Mouse (Mus musculus): ENCODE measurements at regions not wholly inside any gene's neighbourhood (a gene's known extent, or its start where the extent isn't known, plus 50 kb on each side); places are given as distances from the start of the nearest gene placed in this dataset.

DNA sequence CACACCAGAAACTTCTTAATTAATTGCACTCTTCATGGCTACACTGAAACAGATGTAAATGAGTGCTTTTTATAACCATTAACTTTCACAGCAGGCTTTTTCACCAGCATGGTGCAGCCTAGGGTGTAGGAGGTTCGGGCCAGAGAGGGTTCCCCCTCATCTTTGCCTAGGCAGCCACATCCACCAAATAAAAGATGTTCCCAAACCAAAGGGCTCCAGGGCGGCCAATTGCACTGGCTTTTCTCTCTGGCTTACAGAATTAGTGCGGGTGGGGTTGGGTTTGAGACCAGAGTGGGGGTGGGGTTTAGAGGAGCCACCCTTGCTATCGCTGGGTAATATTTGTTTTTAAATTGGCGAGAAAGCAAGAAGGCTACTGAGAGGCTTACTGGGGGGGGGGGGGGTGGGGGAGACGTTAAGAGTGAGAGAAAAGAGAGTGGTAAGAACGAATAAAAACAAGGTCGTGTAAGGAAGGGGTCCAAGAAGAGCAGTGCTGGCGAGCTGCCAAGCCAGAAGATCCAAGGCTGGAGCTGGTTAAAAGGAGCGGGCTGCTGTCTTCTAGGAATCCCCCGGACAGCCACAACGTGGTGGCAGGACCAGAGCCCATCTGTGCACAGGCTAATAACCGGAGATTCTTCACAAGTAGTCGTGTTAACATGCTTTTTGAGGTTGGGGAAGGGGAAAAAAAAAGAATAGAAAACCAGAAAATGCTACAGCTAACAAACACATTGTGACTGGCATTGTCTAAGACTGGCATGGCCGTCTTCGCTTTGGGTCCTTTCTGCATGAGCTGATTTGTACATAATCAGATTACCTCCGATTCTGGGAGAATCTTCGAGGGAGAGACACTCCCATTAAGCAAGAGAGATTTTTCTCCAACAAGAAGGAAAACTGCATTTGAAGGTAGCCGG, 134.0 kb upstream of the Pitx2 start:
- no peak overlapping the region for H3K9ac ChIP-seq (ENCODE audit: low read depth, low read length)
- no peak overlapping the region for H3K4me3 ChIP-seq (replicated peaks; ENCODE audit: low read depth, low read length)
- no peak overlapping the region for H3K27ac ChIP-seq
- H3K36me3 ChIP-seq (ENCODE audit: insufficient read depth, low read length) = no peaks in the 10 kb centered on the region
- ATAC-seq (replicated peaks; ENCODE audit: low FRiP score, low read depth) (no peak), DNase-seq (ENCODE audit: low spot score) (peak; percentile 13)
- no peaks in the 10 kb centered on the region for H3K27me3 ChIP-seq (ENCODE audit: insufficient read depth, low read length)
- TF ChIP-seq CTCF (IDR thresholded peaks at IDR 0.05; ENCODE audit: low read depth) = no peak
- no peaks in the 10 kb centered on the region for H3K9me3 ChIP-seq (replicated peaks; ENCODE audit: low read length)
- peak overlapping the region; percentile 38 for H3K4me2 ChIP-seq (ENCODE audit: low read length)
- no peaks in the 10 kb centered on the region for H3K4me1 ChIP-seq (replicated peaks; ENCODE audit: insufficient read depth, low read length)
- 25% methylated on average over 19 of the region's 19 CpGs for WGBS

DNA sequence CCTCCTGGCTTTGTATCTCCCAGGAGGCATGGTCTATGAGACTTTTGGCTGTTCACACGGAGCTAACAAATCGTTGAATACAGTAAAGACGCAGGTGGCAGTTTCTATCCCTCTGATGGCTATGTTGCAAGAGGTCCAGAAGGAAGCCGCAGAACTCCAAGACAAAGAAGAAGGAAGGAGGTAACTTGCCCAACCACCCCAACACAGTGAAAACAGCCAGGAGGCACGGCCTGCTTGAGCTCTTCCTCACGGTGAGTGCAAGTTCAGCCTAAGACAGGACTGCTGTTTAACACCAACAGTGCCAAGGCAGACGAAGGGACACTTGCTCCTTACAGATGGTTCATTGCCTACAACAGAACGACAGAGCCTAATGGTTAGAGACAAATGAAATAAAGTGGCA, 130.0 kb upstream of the Pitx2 start:
- Histone ChIP-seq H3K9ac (ENCODE audit: low read depth, low read length) (no peak overlapping the region), H3K36me3 (ENCODE audit: insufficient read depth, low read length) (no peaks in the 10 kb centered on the region), H3K27ac (no peak overlapping the region), H3K4me1 (replicated peaks; ENCODE audit: insufficient read depth, low read length) (no peaks in the 10 kb centered on the region), H3K4me2 (ENCODE audit: low read length) (no peak overlapping the region), H3K4me3 (replicated peaks; ENCODE audit: low read depth, low read length) (no peak overlapping the region), H3K27me3 (ENCODE audit: insufficient read depth, low read length) (no peaks in the 10 kb centered on the region), H3K9me3 (replicated peaks; ENCODE audit: low read length) (no peaks in the 10 kb centered on the region)
- 81% methylated on average over 8 of the region's 8 CpGs for WGBS
- no peak for TF ChIP-seq CTCF (IDR thresholded peaks at IDR 0.05; ENCODE audit: low read depth)
- ATAC-seq (replicated peaks; ENCODE audit: low FRiP score, low read depth) (no peak), DNase-seq (ENCODE audit: low spot score) (no peak)

DNA sequence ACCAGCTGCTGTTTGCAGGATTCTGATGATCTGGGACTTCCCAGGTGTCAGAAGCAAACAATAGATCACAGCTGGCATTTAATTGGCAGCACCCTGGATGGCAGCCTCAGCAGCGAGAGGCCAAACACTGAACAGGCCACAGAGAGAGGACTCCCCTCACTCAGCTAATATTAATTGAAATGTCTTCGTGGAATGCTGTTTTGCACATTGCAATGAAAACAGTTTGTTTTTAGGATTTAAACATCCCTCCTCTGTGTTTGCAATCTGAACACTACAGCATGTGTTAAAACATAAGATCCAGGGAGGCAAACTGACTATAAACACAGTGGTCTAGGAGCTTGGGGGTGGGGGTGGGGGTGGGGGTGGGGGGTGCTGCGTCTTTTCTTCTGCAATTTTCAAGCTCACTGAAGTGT, 129.2 kb upstream of the Pitx2 start:
- no peaks in the 10 kb centered on the region for H3K36me3 ChIP-seq (ENCODE audit: insufficient read depth, low read length)
- H3K27me3 ChIP-seq (ENCODE audit: insufficient read depth, low read length) = no peaks in the 10 kb centered on the region
- H3K27ac ChIP-seq = no peak overlapping the region
- ATAC-seq (replicated peaks; ENCODE audit: low FRiP score, low read depth) = no peak
- WGBS = 11% methylated on average over 3 of the region's 3 CpGs
- H3K4me1 ChIP-seq (replicated peaks; ENCODE audit: insufficient read depth, low read length) = no peaks in the 10 kb centered on the region
- H3K9me3 ChIP-seq (replicated peaks; ENCODE audit: low read length) = no peaks in the 10 kb centered on the region
- TF ChIP-seq CTCF (IDR thresholded peaks at IDR 0.05; ENCODE audit: low read depth) = no peak
- no peak for DNase-seq (ENCODE audit: low spot score)
- H3K9ac ChIP-seq (ENCODE audit: low read depth, low read length) = no peak overlapping the region
- no peak overlapping the region for H3K4me2 ChIP-seq (ENCODE audit: low read length)
- H3K4me3 ChIP-seq (replicated peaks; ENCODE audit: low read depth, low read length) = no peak overlapping the region

DNA sequence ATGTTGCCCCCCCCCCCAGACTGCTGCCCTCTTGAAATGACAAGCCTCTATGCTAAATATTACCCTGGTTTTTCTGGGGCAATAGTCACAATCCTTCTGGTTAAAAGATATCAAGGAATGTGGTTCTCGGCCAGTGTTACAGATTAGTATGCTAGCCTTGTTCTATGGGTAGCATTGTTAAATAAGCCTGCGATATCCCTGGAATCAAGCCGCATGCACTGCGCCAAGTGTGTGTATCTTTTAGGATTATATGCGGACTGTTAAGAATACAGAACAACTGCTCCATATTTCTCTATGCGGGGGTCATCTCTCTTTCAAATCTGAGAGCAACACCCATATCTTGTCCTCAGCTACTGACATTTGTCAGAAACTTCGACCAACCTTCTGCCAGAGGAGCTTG, 128.7 kb upstream of the Pitx2 start:
- H3K4me3 ChIP-seq (replicated peaks; ENCODE audit: low read depth, low read length) = no peak overlapping the region
- no peak overlapping the region for H3K27ac ChIP-seq
- DNase-seq (ENCODE audit: low spot score) = no peak
- ATAC-seq (replicated peaks; ENCODE audit: low FRiP score, low read depth) = no peak
- H3K9me3 ChIP-seq (replicated peaks; ENCODE audit: low read length) = no peaks in the 10 kb centered on the region
- no peak overlapping the region for H3K9ac ChIP-seq (ENCODE audit: low read depth, low read length)
- no peak for TF ChIP-seq CTCF (IDR thresholded peaks at IDR 0.05; ENCODE audit: low read depth)
- H3K36me3 ChIP-seq (ENCODE audit: insufficient read depth, low read length) = no peaks in the 10 kb centered on the region
- H3K27me3 ChIP-seq (ENCODE audit: insufficient read depth, low read length) = no peaks in the 10 kb centered on the region
- 78% methylated on average over 7 of the region's 7 CpGs for WGBS
- H3K4me2 ChIP-seq (ENCODE audit: low read length) = no peak overlapping the region
- no peaks in the 10 kb centered on the region for H3K4me1 ChIP-seq (replicated peaks; ENCODE audit: insufficient read depth, low read length)

DNA sequence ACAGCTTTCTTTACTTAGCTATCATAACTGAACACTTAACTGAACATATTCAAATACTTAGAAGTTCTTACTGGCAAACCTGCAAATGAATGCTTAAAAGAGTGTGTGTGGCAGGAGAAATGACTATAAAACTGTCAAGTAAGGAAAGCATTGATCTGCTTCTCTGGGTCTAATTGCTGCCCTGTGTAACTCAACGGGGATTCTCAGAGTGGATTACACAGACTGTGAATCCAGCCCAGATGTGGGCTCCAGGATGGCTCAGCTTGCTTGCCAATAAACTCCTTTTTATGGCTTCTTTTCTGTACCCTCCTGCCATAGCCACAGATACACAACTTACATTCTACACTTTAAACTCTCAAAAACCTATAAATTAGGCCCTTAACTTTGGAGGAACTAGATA, 123.3 kb upstream of the Pitx2 start:
- no peak for DNase-seq (ENCODE audit: low spot score)
- ATAC-seq (replicated peaks; ENCODE audit: low FRiP score, low read depth) = no peak
- Histone ChIP-seq H3K4me3 (replicated peaks; ENCODE audit: low read depth, low read length) (no peak overlapping the region), H3K27ac (no peak overlapping the region), H3K27me3 (ENCODE audit: insufficient read depth, low read length) (no peaks in the 10 kb centered on the region), H3K4me2 (ENCODE audit: low read length) (no peak overlapping the region), H3K4me1 (replicated peaks; ENCODE audit: insufficient read depth, low read length) (no peaks in the 10 kb centered on the region), H3K9me3 (replicated peaks; ENCODE audit: low read length) (no peaks in the 10 kb centered on the region), H3K36me3 (ENCODE audit: insufficient read depth, low read length) (no peaks in the 10 kb centered on the region), H3K9ac (ENCODE audit: low read depth, low read length) (no peak overlapping the region)
- 20% methylated on average over 1 of the region's 1 CpGs for WGBS
- no peak for TF ChIP-seq CTCF (IDR thresholded peaks at IDR 0.05; ENCODE audit: low read depth)

DNA sequence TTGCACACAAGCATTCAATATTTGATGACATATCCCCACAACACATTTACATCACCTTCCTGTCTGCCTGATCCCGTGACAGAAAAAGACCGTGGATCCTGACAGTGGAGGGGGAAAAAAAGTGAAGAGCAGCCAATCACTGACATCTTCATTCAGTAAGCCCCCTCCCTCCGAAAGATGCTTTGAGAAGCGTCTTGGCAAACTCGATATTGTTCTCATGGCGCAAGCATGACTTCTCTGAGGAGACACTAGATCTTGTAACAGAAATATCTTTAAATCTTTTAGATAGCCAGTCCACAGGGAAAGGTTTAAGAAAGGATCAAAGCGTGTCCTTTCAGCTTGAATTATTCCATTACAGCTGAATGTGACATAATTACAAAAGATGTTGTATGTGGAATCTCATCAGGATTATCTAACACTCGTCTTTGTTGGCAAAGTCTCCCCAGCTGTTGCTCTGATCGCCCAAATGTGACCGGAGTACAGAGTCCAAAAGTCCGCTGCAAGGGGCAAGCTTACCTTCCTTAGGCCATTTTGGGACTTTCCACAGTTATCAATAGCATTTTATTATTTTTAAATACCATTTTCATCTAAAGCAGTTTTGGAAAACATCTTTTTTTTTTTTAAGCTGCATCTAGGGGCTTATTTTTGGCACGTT, 95.8 kb upstream of the Pitx2 start:
- H3K27ac ChIP-seq = no peak overlapping the region
- H3K36me3 ChIP-seq (ENCODE audit: insufficient read depth, low read length) = no peaks in the 10 kb centered on the region
- no peak for DNase-seq (ENCODE audit: low spot score)
- no peak overlapping the region for H3K4me2 ChIP-seq (ENCODE audit: low read length)
- TF ChIP-seq CTCF (IDR thresholded peaks at IDR 0.05; ENCODE audit: low read depth) = no peak
- H3K9me3 ChIP-seq (replicated peaks; ENCODE audit: low read length) = no peaks in the 10 kb centered on the region
- H3K4me1 ChIP-seq (replicated peaks; ENCODE audit: insufficient read depth, low read length) = no peaks in the 10 kb centered on the region
- H3K27me3 ChIP-seq (ENCODE audit: insufficient read depth, low read length) = no peaks in the 10 kb centered on the region
- ATAC-seq (replicated peaks; ENCODE audit: low FRiP score, low read depth) = no peak
- no peak overlapping the region for H3K9ac ChIP-seq (ENCODE audit: low read depth, low read length)
- 76% methylated on average over 12 of the region's 12 CpGs for WGBS
- H3K4me3 ChIP-seq (replicated peaks; ENCODE audit: low read depth, low read length) = no peak overlapping the region
